Mouse (Mus musculus) cerebellum, postnatal 10 days (tissue): ENCODE measurements at regions not wholly inside any gene's neighbourhood (a gene's known extent, or its start where the extent isn't known, plus 50 kb on each side); places are given as distances from the start of the nearest gene placed in this dataset.

ENCODE experiments used
- DNase-seq, 2 experiments: peaks; one replicate each; pipeline ENCODE4 v3.0.0; 2021; ENCODE audit warnings: mixed read lengths in 2 of 2

GRCm38 (mm10) chr2:168842261-168842740, 74.6 kb upstream of the Sall4 start:
- peak; percentile 23 to 36 for DNase-seq

DNA sequence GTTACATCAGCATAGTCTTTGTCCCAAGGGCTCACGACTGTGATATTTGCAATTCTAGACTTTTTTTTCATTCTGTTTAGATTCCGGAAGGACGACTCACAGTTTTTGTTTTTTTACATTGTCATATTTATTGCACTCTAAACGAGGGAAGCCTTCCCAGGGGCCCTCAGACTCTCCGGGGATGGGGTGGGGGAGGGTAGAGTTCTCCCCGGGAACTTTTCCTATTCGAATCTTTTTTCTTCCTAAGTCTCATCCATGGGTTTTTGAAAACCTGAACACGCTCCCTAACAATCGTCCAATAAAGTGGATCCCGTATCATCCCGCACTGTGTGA, 73.9 kb upstream of the Sall4 start:
- DNase-seq, result no peak

DNA sequence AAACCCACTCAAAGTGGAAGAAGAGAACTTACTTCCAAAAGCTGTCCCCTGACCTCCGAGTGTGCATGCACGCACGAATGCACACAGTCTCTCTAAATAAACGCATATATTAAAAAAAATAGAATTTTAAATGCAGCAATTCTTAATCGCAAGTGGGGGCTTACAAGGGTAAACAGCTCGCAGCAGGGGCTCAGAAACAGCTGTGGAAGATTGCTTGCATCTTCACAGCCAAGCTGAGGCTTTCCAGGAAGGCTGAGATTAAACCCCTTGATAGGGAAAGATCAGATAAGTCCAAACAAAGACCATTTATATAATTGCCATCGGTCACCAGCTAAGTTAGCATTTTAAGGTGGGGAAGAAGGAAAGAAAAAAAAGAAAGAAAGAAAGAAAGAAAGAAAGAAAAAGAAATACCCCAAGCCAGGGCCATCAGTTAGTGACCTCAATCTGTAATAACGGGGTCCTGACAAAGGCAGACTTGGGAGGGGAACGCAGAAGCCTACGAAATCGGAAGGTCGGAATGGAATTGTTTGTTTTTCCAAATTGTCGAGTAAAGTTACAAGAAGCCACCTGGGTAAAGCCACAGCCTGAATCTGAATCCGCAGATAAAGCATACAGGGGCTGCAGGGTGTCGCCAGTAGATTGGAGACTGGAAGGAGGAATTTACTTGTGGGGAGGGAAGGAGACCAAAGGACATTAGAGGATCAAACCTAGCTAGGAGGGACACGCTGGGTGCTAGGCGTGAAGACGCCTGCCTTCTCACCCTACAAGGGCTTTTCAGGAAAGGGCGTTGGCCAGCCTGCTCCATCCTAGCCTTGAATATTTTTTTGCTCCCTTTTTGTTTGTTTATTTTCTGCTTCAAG, 73.3 kb upstream of the Sall4 start:
- no peak for DNase-seq

DNA sequence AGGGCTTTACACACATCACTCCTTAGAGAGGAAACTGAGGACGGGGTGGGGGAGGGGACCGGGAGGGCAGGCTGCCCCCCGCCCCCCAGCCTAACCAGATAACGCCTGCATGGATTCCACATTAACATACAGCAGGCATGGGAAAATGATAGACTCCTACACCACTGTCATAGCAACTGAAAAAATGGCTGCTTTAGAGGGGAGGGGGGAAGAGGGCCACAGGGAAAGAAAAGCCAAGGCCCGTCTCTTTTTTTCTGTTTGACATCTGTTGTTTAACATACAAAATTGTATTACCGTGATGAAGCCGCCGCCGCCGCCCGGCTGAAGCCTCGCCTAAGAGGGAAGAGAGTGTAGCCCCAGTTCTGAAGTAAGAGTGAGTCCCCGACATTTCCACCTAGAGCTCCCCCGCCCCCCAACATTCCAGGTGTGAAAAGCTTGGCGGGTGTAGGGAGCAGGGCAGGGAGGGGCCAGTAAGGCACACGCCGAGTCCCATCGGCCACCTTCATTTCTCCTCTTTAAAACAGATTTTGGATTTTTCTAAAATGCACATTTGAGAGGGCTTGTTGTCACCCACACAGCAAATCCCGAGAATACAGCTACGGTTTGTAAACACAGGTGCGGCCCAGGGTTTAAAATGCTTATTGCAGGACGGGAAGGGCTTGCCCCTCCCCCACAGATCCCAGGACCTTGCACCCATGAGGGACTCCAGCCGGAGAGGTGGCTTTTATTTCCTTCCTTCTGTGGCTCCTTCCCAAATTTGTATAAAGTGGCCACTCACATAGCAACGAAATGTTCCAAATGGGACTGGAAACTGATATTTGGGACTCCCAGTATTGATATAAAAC, 72.3 kb upstream of the Sall4 start:
- DNase-seq, result peak; percentile 22 to 38

DNA sequence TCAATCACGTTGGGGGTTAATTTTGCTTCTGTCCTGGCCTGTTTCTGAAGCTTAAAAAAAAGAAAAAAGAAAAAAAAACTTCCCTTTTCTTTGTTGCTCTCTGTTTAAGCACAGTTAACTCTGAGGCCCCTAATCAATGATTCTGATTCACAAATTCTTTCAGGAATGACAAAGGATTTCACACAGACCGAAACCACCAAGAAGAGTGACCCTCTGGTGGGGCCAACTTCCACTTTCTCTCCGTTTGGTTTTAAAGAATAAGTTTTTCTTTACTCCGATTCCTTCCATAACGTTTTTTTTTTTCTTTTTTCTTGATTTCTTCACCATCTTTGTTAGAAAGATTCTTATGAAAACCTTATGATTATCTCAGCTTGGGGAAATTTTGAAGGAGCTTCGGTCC, 71.5 kb upstream of the Sall4 start:
- DNase-seq, result no peak

DNA sequence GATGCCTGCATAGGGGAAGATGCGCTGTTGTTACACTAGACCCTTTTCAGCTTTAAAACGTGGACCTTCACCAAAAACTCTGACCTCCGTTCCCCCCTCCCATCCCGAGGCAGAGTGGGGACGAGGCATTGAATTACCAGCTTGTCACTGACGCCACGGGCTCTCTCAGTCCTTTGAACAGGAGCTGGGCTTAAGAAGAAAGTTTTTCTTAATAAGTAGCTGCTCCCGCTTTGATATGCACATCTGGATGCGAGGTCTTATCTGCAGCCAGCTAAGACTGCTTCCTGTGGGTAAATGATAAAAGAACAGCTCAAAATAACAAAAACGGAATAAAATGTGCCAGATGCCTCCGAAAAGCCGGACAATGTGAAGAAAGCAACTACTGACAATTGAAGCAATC, 70.9 kb upstream of the Sall4 start:
- DNase-seq, result no peak

DNA sequence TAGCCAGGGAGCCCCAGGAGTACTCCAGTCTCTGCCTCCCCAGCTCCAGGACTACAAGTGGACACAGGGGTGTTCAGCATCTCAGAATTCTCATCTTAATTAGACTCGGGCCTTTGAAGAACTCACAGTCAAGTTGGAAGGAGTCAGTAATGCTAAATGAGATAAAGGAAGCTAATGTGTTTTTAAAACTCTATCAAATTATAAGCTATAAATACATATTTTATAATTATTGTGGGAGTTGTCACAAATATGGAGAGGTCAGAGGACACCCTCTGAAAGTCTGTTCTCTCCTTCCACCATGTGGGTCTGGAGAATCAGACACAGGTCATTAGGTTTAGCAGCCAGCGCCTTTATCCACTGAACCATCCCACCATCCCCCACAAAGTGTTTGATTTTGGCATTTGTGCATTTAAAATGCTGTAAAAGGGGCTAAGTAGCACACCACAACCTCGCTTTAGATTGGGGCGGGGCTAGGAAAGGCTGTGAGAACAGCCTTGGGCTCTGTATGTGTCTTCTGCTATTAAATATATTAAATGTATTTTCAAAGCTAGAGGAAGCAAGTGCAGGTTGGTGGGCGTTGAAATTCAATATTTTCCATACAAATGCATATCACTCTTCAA, 70.3 kb upstream of the Sall4 start:
- no peak for DNase-seq

- DNase-seq, result no peak
Measured at GRCm38 (mm10) chr2:168834771-168835170, 67.0 kb upstream of the Sall4 start.

GRCm38 (mm10) chr2:168831740-168832139, 64.0 kb upstream of the Sall4 start:
- DNase-seq, result no peak

GRCm38 (mm10) chr2:168820648-168821047, 52.9 kb upstream of the Sall4 start:
- no peak for DNase-seq
